Mouse (Mus musculus) ES-CJ7 (cell line): ENCODE data around the gene Txndc5.
A peak's percentile ranks its signal among the peaks of the same experiment; 100 is the strongest.

Source experiments
- DNase-seq: peaks from one replicate; pipeline ENCODE4 v3.0.0; 2011; ENCODE audit warnings: low read depth, low spot score

Txndc5 gene

DNA sequence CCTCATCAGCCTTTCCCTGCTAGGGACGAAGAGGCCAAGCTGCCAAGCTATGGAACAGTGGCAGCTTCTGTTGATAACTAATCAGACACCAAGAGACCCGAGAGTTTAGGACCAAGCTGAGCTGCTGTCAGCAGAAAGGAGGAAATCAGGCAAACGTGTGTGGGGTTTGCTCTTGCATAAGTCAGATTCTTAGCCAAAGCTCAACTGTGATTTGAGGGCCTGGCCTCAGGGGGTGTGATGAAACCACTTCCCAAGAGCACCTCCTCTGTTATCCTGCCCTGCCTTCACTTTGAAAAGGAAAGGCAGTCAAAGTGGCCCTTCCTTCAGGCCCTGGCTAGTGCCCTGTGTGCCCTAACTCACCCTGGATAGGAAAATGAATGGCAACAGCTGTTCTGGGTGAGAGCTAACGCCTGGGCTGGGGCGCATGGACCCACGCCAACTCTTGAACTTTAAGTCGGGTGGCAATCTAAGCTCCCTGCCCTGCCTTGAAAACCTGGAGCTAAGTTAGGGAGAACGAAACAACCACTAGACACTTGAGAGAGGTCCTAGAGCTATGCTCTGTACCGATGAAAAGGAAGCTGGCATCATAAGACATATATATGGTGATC is at the start of gene Txndc5:
Gene Txndc5, minus strand, starts transcription at position 138 of the 608 bp plus-strand sequence.
- DNase-seq: no peak

- no peak for DNase-seq
Measured at GRCm38 (mm10) chr13:38574668-38575067, 46.0 kb upstream of the Txndc5 start.

- no peak for DNase-seq
Measured at GRCm38 (mm10) chr13:38573281-38573680, 44.7 kb upstream of the Txndc5 start.

- DNase-seq: no peak
Measured at GRCm38 (mm10) chr13:38565245-38565644, 36.6 kb upstream of the Txndc5 start.

GRCm38 (mm10) chr13:38554611-38555010 is 26.0 kb upstream of the Txndc5 start:
- DNase-seq: no peak

GRCm38 (mm10) chr13:38554210-38554609 is 25.6 kb upstream of the Txndc5 start:
- no peak for DNase-seq

- DNase-seq: peak; percentile 59
Measured at GRCm38 (mm10) chr13:38548681-38549080, 20.1 kb upstream of the Txndc5 start.

GRCm38 (mm10) chr13:38547717-38548116 is 19.1 kb upstream of the Txndc5 start:
- DNase-seq: no peak

GRCm38 (mm10) chr13:38546754-38547153 is 18.1 kb upstream of the Txndc5 start:
- no peak for DNase-seq

GRCm38 (mm10) chr13:38545460-38545859 is 16.8 kb upstream of the Txndc5 start:
- no peak for DNase-seq

DNA sequence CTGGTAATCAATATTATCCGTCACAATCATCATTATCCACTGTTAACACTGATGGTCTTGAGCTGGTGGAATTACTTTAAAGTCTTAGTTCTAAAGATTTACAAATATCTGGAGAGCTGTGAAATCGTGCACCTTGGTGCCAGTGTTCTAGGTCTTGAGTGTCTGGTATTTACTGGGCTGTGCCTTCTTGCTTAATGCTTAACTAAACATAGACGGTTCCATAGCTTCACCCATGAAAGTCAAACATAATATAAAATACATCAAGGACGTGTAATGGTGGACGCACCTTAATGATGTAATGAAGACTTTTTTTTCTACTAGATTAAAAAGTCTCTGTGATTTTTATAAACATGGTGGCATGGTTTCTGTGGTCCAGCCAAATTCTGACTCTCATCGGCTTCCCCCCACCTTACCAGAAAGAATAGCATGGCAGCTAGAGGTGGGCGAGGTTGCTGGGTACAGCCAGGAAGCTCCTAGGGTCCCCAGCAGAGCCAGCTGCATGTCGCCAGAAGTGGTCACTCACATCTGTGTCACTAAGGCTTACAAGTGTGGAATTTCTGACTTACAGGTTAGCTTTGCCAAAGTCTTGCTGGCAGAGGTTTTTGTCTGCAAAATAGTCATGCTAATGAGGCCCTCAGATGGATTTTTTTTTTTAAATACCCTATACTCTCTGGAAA is 16.3 kb upstream of the Txndc5 start:
- DNase-seq: no peak

DNA sequence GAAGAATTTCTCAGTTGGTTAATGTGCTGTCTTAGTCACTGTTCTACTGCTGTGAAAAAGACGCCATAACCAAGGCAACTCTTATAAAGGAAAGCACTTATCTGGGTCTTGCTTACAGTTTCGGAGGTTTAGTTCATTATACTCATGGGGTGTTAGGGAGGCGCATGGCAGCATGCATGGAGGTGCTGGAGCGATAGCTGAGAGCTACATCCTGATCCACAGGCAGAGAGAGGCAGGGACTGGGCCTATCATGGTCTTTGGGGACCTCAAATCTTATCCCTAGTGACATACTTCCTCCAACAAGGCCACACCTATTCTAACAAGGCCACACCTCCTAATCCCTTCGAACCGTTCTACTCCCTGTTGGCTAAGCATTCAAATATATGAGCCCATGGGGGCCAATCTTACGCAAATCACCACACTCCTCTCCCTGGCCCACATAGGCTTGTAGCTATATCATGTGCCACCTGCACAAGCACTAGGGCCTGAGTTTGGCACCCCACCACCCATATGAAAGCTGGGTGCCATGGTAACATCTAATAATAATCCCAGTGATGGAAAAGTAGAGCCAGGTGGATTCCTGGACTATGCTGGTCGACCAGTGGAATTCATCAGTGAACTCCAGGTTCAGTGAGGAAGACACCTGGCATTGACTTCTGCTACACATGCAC is 15.0 kb upstream of the Txndc5 start:
- DNase-seq: no peak

- no peak for DNase-seq
Measured at GRCm38 (mm10) chr13:38539192-38539900, 10.7 kb upstream of the Txndc5 start.

DNA sequence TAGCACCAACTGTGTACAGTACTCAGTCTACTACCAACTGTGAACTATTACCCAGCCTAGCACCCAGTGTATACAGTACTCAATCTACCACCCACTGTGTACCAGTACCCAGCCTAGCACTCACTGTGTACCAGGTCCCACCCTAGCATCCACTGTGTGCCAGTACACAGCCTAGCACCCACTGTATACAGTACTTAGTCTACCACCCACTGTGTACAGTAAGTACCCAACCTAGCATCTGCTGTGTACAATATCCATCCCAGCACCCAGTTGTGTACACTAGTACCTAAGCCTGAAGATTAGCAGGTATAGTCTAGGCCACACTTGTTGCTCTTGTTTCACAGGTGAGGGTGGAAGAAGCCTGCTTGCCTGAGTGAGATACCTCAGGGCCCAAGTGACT is 8.9 kb upstream of the Txndc5 start:
- no peak for DNase-seq

GRCm38 (mm10) chr13:38534731-38535130 is 6.1 kb upstream of the Txndc5 start:
- DNase-seq: no peak

- DNase-seq: no peak
Measured at GRCm38 (mm10) chr13:38534016-38534415, 5.4 kb upstream of the Txndc5 start.

DNA sequence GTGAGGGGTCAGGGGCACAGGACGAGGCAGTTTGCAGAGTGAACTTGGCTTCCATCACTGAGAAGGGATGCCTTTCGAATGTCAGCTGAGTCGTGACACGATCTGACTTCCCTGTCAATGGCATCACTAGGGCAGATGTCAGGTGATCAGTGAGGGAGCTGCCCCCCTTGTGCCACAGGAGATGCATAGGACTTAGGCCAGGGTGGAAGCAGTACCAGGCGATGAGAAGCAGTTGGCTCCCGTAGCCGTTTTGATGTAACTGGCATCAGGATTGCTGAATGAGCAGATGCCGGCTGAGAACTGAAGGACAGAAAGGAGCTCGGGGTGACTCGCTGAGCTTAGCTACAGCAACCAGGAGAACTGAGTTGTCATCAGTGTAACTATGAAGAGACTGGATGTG is 4.8 kb upstream of the Txndc5 start:
- DNase-seq: no peak

- no peak for DNase-seq
Measured at GRCm38 (mm10) chr13:38531498-38531897, 2.9 kb upstream of the Txndc5 start.

DNA sequence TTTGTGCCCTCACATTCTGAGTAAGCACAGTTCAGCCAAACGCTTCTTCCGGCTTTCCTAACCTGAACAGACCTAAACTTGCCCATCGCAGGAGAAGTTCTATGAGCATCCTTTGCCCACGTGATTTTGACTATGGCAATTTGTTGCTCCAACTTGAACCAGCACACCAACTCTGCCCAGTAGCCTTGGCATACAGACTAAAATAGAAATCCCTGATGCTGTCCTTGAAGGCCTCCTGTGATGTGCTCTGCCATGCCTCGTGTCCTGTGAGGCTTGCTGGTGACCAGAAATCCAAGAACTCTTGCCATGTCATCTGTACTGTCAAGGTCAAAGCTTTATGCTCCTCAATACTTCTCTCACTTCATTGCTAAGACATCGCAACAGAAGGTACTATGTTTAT is 952 bp upstream of the Txndc5 start:
- no peak for DNase-seq

- peak; percentile 84 for DNase-seq
Measured at GRCm38 (mm10) chr13:38527797-38528650, 600 bp downstream of the Txndc5 start.

GRCm38 (mm10) chr13:38527041-38527796 is 1.4 kb downstream of the Txndc5 start:
- DNase-seq: peak; percentile 31
